Mouse (Mus musculus) left cerebral cortex, adult 9 months (tissue): ENCODE measurements around the gene Prkaca.
A peak's percentile ranks its signal among the peaks of the same experiment; 100 is the strongest.

Experiments used
- DNase-seq, 2 experiments: peaks; one replicate each; pipeline ENCODE4 v3.0.0; 2022; ENCODE audit warnings: low spot score in 2 of 2

Prkaca gene

DNA sequence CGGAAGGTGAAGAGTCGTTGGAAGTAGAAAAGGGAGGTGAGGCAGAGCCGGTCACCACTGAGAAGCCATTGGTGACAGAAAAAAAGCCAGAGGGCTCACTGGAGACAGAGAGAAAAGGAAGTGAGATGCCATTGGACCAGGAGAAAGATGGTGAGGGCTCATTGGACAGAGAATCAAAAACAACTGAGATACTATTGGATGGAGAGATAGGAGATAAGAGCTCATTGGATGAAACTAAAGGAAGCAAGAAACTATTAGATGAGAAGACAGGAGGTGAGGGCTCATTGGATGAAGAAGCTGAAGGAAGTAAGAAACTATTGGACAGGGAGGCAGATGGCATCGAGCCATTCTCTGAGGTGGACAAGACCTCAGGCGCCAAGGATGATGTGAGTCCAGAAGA lies 56.5 kb downstream of the Prkaca start:
- DNase-seq = no peak

DNA sequence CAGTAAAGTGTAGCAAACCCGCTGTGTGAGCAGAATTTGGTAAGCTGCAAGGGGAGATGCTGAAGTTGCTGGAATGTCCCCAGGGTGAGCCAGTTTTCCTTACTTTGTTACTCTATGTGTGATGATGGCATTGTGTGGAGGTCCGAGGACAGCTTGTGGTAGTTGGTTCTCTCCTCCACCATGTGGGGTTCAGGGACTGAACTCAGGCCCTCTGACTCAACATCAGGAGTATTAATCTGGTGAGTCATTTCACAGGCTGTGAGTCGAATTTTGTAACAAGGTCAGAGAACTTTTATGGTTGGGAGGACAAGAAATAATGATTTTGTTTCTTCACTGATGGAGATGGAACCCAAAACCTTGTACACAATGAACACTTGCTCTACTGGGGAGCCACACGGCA lies 60.0 kb downstream of the Prkaca start:
- no peak for DNase-seq

GRCm38 (mm10) chr8:84038015-84038414 lies 65.2 kb downstream of the Prkaca start:
- DNase-seq = no peak

- DNase-seq = peak in 1 of 2 experiments; percentile 78
These were observed 66.3 kb downstream of the Prkaca start for GRCm38 (mm10) chr8:84039050-84039449.

GRCm38 (mm10) chr8:84042066-84042947 lies 69.5 kb downstream of the Prkaca start, which contains the start of gene Il27ra:
TSS of gene Il27ra (minus strand) at chr8:84042589.
- DNase-seq = peak in 1 of 2 experiments; percentile 19

DNA sequence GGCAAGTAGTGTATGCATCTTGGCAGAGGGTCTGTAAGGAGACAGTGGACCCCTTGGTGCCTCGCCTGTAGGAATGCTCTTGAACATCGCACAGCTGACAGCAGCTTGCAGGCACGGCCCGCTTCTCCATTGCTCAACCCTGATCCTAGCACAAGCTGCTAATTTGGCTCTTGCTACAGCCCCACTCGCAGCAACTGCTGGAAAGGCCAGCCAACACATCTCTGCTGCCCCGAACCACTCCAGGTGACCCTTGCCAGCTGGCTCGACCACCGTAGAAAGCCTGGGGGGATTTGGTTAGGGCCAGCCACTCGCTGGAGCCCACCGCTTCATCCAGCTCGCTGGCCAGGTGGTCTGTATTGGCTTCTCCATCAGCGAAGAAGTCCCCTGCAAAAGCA lies 70.2 kb downstream of the Prkaca start:
- DNase-seq = no peak

- DNase-seq = no peak
These were observed 71.3 kb downstream of the Prkaca start for GRCm38 (mm10) chr8:84044103-84044502.

DNA sequence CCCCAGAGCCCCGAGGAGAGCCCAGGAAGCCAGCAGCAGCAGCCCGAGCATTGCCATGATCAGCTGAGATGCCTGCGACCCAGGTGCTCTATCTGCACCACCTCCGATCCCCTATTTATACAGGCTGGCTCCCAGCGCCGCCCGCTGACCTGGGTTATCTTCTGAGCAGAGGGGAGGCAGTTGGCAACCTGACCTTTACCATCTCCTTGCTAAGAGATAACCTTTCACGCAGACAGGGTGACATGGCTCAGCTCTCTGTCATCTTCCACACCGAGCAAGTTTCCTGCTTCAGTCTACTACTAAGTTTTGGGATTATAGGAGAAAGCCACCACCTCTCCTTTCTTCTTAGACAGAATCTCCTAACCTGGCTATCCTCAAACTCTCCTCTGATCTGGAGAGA lies 72.1 kb downstream of the Prkaca start, which contains the start of gene Rln3:
Rln3 (minus strand) TSS at position 101 of the 400 bp plus-strand sequence.
- no peak for DNase-seq
